Mouse (Mus musculus) adrenal gland, postnatal 25 days (tissue): ENCODE data around the gene Card19. TPM values are rescaled to one million over a fixed set of nuclear protein-coding genes. Genes with fewer than 3 reads are reported as not detected.

Experiments used
- DNase-seq: peaks from one replicate; pipeline ENCODE4 v3.0.0; 2021; ENCODE audit warnings: mixed read lengths
- total RNA-seq: library from RNA; stranded (reverse); gene quantifications from 2 replicates; pipeline ENCODE4 v1.2.3, GENCODE M21; 2021

The Card19 gene
- total RNA-seq, 1 experiment from 2014 or later = 52.0 TPM

DNA sequence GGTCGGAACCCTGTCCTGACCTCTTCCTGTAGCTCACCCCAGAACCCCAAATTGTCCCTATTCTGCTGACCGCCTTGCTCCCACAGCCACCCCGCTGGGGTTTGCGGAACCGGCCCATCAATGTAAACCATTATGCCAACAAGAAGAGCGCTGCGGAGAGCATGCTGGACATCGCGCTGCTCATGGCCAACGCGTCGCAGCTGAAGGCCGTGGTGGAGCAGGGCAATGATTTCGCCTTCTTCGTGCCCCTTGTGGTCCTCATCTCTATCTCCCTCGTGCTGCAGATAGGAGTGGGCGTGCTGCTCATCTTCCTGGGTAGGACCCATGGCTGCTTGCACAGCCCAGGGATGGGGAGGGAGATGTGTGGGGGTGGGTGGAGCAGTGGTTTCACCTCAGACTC is 22.2 kb downstream of the Card19 start:
- no peak for DNase-seq

- no peak for DNase-seq
Observed at GRCm38 (mm10) chr13:49192156-49192855, 23.5 kb downstream of the Card19 start.

- no peak for DNase-seq
Observed at GRCm38 (mm10) chr13:49191673-49192035, 24.2 kb downstream of the Card19 start.

- no peak for DNase-seq
Observed at GRCm38 (mm10) chr13:49190876-49191672, 24.8 kb downstream of the Card19 start.

GRCm38 (mm10) chr13:49189970-49190870 is 25.6 kb downstream of the Card19 start:
- peak; percentile 43 for DNase-seq

DNA sequence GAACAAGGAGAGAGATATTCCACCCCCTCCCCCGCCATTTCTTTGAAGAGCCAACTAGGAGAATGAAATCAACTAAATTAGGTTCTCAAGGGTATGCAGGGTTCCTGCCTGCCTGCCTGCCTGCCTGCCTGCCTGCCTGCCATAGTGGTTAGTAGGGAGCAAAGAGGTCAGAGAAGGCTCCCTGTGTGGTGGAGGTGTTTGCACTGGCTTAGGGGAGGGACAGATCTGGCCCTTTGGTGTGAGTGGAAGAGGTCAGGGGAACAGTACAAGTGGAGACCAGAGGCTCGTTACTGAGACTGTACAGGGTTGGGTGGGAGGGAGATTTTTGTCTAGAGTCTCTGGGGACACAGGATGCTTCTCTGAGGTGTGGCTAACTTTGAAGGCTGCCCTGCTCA is 26.9 kb downstream of the Card19 start:
- DNase-seq = no peak

- DNase-seq = no peak
Observed at GRCm38 (mm10) chr13:49188219-49188965, 27.4 kb downstream of the Card19 start.

DNA sequence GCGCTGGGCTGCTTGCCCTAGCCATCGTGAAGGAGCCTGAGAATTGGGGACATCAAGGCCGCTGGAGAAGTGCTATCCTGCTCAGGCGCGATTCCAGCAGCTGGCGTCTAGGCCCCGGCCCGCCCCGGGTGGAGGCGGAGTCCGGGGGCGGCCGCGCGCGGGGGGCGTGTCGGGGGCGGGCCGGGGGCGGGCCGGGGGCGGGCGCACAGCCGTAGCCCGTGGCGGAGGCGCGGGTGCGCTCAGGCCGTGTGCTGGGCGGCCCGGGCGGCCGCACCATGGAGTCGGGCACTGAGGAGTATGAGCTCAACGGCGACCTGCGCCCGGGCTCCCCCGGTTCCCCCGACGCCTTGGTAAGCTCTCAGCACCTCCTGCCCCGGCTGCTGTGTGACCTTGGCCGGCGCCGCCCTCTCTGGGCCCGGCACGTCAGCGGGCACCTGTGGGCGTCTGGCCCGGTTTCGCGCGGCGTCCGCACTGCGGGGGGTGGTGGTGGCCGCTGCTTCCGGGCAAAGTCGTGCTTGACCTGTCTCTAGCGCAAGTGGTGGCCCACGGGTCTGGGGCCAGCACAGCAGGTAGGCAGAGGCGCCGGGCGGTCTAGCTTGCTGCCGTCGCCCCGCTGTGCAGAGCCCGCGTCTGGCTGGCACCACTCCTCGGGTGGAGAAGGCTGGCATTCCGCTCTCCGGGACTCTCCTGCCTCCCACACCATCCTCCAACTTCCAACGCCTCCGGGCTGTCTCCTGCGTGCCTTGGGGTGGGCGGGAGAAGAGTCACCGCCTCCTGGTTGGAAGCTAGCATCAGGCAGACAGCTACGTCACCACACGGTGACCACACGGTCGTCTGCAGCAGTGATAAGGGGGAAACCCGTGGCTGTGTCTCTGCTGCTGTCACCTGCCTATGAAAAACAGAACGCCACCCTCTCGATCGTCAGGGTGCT is 28.3 kb downstream of the Card19 start, which contains the start of gene Ninj1:
Ninj1 (plus strand) TSS at position 198 of the 931 bp plus-strand sequence.
- peak; percentile 91 for DNase-seq

GRCm38 (mm10) chr13:49186798-49187287 is 29.0 kb downstream of the Card19 start:
- DNase-seq = no peak

GRCm38 (mm10) chr13:49183646-49184045 is 32.2 kb downstream of the Card19 start:
- no peak for DNase-seq

DNA sequence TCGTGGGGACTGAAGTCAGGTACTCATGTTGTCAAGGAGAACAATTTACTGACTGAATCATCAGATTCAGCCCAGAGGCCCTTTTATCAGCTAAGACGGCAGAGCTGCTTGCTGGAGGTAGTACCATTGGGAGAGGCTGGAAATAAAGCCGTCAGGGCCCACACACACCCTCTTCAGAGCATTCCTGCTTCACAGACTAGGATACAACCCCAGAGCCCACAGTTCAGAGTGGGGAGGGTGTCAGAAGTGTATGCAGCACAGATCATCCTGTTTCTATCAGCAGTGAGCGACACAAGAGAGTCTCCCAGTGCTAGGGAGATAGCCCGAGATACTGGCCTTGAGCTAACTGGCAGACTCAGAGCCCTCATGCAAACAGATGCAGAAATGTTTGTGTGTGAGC is 32.7 kb downstream of the Card19 start:
- no peak for DNase-seq

- no peak for DNase-seq
Observed at GRCm38 (mm10) chr13:49181411-49181984, 34.3 kb downstream of the Card19 start.

DNA sequence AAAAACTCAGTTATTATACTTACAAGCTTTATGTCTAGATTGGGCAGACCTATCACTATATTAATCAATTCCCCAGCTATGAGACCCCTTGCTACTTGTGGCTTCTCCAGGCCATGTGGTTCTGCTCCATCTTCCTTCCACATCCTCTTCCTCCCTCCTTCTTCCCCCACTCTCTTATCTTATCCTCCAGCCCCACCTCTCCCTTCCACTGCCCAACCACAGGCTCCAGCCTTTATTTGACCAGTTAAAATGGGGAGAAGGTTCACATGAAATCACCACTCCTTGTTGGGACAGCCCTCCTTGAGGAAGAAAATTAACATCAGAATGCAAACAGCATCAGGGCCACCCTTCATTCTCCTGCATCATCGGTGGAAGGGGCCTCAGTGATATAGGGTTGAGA is 35.1 kb downstream of the Card19 start:
- DNase-seq = no peak

DNA sequence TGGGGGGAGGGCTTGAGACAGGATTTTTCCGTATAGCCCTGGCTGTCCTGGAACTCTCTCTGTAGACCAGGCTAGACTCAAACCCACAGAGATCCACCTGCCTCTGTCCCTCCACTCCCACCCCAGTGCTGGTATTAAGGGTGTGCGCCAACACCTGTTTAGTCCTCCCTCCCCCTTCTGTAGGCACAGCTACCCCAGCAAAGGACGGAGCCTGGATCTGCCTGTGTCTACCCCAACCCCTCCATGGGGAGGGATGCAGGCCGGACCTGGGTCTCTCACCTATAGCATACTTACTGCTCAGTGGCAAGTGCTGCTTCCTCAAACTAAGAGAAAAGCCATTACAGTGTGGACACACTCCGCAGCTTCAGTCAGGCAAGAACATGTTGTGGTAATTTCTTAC is 35.6 kb downstream of the Card19 start:
- DNase-seq = no peak

- DNase-seq = peak; percentile 86
Observed at GRCm38 (mm10) chr13:49178839-49179585, 36.8 kb downstream of the Card19 start.

DNA sequence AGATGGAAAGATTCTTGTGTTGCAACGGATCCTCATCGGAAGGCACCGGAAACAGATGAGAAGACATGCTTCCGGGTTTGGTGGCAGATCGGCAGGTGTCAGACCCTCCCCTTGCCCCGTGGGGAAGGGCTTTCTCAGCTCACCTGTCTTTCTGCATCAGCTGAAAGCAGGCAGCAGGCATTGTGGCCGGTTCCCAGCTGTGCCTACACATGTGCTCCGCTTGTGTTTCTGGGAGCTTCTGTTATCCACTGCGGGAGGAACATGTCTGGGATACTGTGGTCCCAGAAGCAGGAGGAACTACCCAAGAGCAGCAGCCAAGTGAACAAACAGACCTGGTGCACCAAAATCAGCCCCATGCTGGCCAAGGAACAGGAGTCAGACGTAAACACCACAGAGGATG is 40.3 kb downstream of the Card19 start:
- DNase-seq = no peak

DNA sequence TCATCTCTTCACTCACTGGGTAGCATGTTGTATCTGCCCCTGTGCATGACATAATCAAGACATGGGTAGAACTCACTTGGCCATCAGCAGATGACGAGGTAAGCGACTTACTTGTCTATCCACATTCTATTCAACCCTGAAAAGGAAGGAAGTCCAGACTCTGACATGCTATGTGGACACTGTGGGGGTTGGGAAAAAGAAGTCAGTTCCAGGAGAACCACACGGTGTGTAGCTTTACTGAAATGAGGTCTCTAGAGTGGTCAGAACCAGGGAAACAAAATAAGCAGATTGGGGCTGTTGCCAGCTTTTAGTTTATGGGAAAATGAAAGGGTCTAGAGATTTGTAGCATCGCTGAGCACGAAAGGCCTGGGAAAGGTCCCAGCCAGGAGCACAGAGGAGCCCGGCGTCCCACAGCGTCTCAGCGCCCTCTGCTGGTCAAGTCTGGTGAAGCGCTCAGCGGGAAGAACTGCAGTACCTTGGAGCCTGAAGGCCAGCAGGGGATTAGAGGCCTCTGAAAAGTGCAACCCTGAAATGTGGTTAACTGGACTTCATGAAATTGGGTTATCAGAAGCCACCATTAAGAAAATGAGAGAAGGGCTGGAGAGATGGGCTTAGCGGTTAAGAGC is 42.8 kb downstream of the Card19 start:
- DNase-seq = peak; percentile 92

GRCm38 (mm10) chr13:49172335-49172734 is 43.5 kb downstream of the Card19 start:
- DNase-seq = no peak

DNA sequence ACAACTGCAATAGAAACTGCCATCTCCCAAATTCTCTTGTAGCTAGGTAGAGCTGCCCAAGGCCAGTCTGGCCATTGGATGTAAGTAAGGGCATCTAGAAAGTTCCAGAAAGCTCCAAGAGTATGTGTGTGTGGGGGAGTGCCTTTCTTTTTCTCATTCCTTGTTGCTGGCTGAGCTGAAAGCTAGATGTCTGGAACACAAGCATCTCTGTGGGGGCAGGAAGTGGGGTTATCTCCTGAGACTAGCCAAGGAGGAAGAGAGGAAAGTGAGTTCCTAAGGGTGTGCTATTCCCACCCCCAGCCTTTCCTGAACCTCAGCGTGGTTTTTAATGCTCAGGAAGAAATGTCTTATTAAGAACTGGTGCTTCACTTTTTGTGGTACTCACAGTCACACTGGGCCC is 44.1 kb downstream of the Card19 start:
- no peak for DNase-seq
